16 mouse cellular contexts compared by ENCODE assay signal in the genomic region with DNA sequence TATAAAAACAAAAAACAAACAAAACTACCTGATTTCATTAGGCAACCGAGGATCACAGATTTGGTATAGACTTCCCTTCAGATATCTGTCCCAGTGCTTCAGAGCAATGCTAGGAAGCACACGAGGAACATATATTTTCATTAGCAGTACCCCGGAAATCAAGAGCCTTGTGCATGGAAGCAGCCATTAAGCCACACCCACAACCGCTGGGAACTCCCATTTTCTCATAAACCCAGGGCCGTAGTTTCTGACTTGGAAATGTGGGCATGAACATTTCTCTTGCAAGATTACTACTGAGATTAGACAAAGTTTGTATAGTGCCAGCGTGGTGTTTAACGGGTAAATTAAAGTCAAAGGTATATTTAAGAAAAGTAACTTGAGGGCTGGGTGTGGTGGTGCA. TPM values are rescaled to one million over a fixed set of nuclear protein-coding genes. Genes with fewer than 3 reads are reported as not detected.
DNase-seq lines count a peak whose midpoint lies in the region; ATAC-seq and TF ChIP-seq lines count a peak whose summit lies in the region.
"Had no signal": no experiment of that assay in that cellular context is flagged by ENCODE, and none has a peak within 500 bp of the region (broad histone marks: within the 10 kb centered on the region; RNA-seq: fewer than 3 reads in every experiment).

No protein-coding gene starts in this region.

- no peak overlapping the region for H3K9ac ChIP-seq in lung, embryonic 14.5 days
- H3K9ac ChIP-seq in liver, embryonic 13.5 days, result no peak overlapping the region

- ATAC-seq in erythroblast, adult 5-6 weeks (replicated peaks; ENCODE audit: low FRiP score, poor library complexity, severe bottlenecking), result no peak
- no peak for ATAC-seq in lung, embryonic 14.5 days (ENCODE audit: insufficient read depth)
- no peak for ATAC-seq in liver, embryonic 13.5 days (ENCODE audit: low read depth)
- no peak for ATAC-seq in megakaryocyte-erythroid progenitor cell, adult 5-6 weeks (replicated peaks; ENCODE audit: low FRiP score, low TSS enrichment, poor library complexity, severe bottlenecking)

- no peaks in the 10 kb centered on the region for H3K27me3 ChIP-seq in erythroblast, embryonic 14.5 days (ENCODE audit: control insufficient read depth)
- H3K27me3 ChIP-seq in lung, embryonic 14.5 days (ENCODE audit: insufficient read depth, low read length), result no peaks in the 10 kb centered on the region
- H3K27me3 ChIP-seq in liver, embryonic 13.5 days, result no peaks in the 10 kb centered on the region

- peaks cover 48% of the 10 kb centered on the region for H3K4me1 ChIP-seq in erythroblast, embryonic 14.5 days (ENCODE audit: control insufficient read depth)
- peaks cover 6% of the 10 kb centered on the region; the same call in 1 of the 2 replicates for H3K4me1 ChIP-seq in lung, embryonic 14.5 days (ENCODE audit: insufficient read depth)
- H3K4me1 ChIP-seq in liver, embryonic 13.5 days (replicated peaks), result peaks cover 46% of the 10 kb centered on the region

- peak overlapping the region; percentile 92 for H3K4me2 ChIP-seq in lung, embryonic 14.5 days
- peak overlapping the region; percentile 99 for H3K4me2 ChIP-seq in liver, embryonic 13.5 days

- no peak overlapping the region for H3K27ac ChIP-seq in lung, embryonic 14.5 days (ENCODE audit: low read depth)
- H3K27ac ChIP-seq in liver, embryonic 13.5 days, result no peak overlapping the region

- no peak for DNase-seq in lung, embryonic 14.5 days
- DNase-seq in lung, postnatal 14 days, result no peak
- DNase-seq in ZHBTc4 (ENCODE audit: low read depth, low spot score), result peak; percentile 60
- no peak for DNase-seq in liver, embryonic 13.5 days
- no peak for DNase-seq in urinary bladder, adult 2 months (ENCODE audit: low spot score)
- DNase-seq: adrenal gland, adult 2 months; cerebellum, postnatal 25 days; heart, adult 18-20 months; heart, postnatal 14 days; kidney, adult 11 months; kidney, postnatal 36 days had no signal

- H3K4me3 ChIP-seq in erythroblast, embryonic 14.5 days (replicated peaks), result peak overlapping the region; percentile 26
- peak overlapping the region; percentile 93; the same call in 1 of the 2 replicates for H3K4me3 ChIP-seq in lung, embryonic 14.5 days (ENCODE audit: low read depth, low read length)
- peak overlapping the region; percentile 96 for H3K4me3 ChIP-seq in liver, embryonic 13.5 days (replicated peaks)

- H3K9me3 ChIP-seq in erythroblast, embryonic 14.5 days (ENCODE audit: control insufficient read depth, low read length), result no peaks in the 10 kb centered on the region; the same call in 1 of the 2 replicates
- H3K9me3 ChIP-seq in lung, embryonic 14.5 days (ENCODE audit: low read depth, low read length), result no peaks in the 10 kb centered on the region
- no peaks in the 10 kb centered on the region for H3K9me3 ChIP-seq in liver, embryonic 13.5 days (replicated peaks)

- whole genome bisulfite sequencing in lung, embryonic 14.5 days, result 90% methylated on average over 7 of the region's 7 CpGs
- WGBS in liver, embryonic 13.5 days (ENCODE audit: insufficient replicate concordance), result 69% methylated on average over 7 of the region's 7 CpGs

- TF ChIP-seq CTCF in lung, embryonic 14.5 days (IDR thresholded peaks at IDR 0.05; ENCODE audit: low read depth), result no peak

- H3K36me3 ChIP-seq in erythroblast, embryonic 14.5 days (ENCODE audit: control insufficient read depth), result peaks cover 28% of the 10 kb centered on the region
- peaks cover 25% of the 10 kb centered on the region for H3K36me3 ChIP-seq in lung, embryonic 14.5 days (ENCODE audit: insufficient read depth)
- H3K36me3 ChIP-seq in liver, embryonic 13.5 days, result peaks cover 32% of the 10 kb centered on the region

RNA-seq across cellular contexts. Expression of a gene that starts 1.6 kb away (rescaled TPM):
- polyA plus RNA-seq in erythroblast, embryonic 14.5 days (2012), result 5.8 and 6.3 TPM in 2 replicates
- 27.0 and 31.7 TPM in 2 replicates for total RNA-seq in erythroblast, adult 5-6 weeks (2015; ENCODE audit: low replicate concordance)
- 30.4 and 40.3 TPM in 2 replicates for total RNA-seq in erythroblast, adult 5-6 weeks (2017; ENCODE audit: low replicate concordance)
- polyA plus RNA-seq in lung, embryonic 14.5 days (2014; fragmentation: Nextera tagmentation; extraction: Ambion mirVana), result 227 and 229 TPM in 2 replicates
- polyA plus RNA-seq in liver, embryonic 13.5 days (2015; fragmentation: Nextera tagmentation; extraction: Ambion mirVana), result 126 and 140 TPM in 2 replicates
- total RNA-seq in megakaryocyte-erythroid progenitor cell, adult 5-6 weeks (2014; fragmentation: Nextera tagmentation), result 164 and 171 TPM in 2 replicates
- total RNA-seq in megakaryocyte-erythroid progenitor cell, adult 5-6 weeks (2017), result 220 and 274 TPM in 2 replicates
- polyA plus RNA-seq in urinary bladder, adult 2 months (2012; rRNA removed), result 65.4 and 82.7 TPM in 2 replicates

RNA-seq across cellular contexts. Expression of a gene that starts 1.6 kb away (rescaled TPM):
- 0.40 and 0.49 TPM in 2 replicates for polyA plus RNA-seq in erythroblast, embryonic 14.5 days (2012)
- 1.9 TPM in 2 replicates for total RNA-seq in erythroblast, adult 5-6 weeks (2015; ENCODE audit: low replicate concordance)
- 2.5 and 3.6 TPM in 2 replicates for total RNA-seq in erythroblast, adult 5-6 weeks (2017; ENCODE audit: low replicate concordance)
- polyA plus RNA-seq in lung, embryonic 14.5 days (2014; fragmentation: Nextera tagmentation; extraction: Ambion mirVana), result 22.8 and 25.0 TPM in 2 replicates
- 7.2 and 7.8 TPM in 2 replicates for polyA plus RNA-seq in liver, embryonic 13.5 days (2015; fragmentation: Nextera tagmentation; extraction: Ambion mirVana)
- total RNA-seq in megakaryocyte-erythroid progenitor cell, adult 5-6 weeks (2014; fragmentation: Nextera tagmentation), result 11.3 and 12.0 TPM in 2 replicates
- total RNA-seq in megakaryocyte-erythroid progenitor cell, adult 5-6 weeks (2017), result 14.5 and 16.8 TPM in 2 replicates
- polyA plus RNA-seq in urinary bladder, adult 2 months (2012; rRNA removed), result 13.9 and 15.9 TPM in 2 replicates

RNA-seq across cellular contexts. Expression of a gene that starts 5.3 kb away (rescaled TPM):
- 0.12 TPM in 1 of 2 replicates, not detected in the other for polyA plus RNA-seq in erythroblast, embryonic 14.5 days (2012)
- total RNA-seq in erythroblast, adult 5-6 weeks (2015; ENCODE audit: low replicate concordance), result not detected in 2 replicates
- total RNA-seq in erythroblast, adult 5-6 weeks (2017; ENCODE audit: low replicate concordance), result not detected in 2 replicates
- polyA plus RNA-seq in lung, embryonic 14.5 days (2014; fragmentation: Nextera tagmentation; extraction: Ambion mirVana), result 0.42 TPM in 1 of 2 replicates, not detected in the other
- polyA plus RNA-seq in liver, embryonic 13.5 days (2015; fragmentation: Nextera tagmentation; extraction: Ambion mirVana), result 0.22 and 0.31 TPM in 2 replicates
- total RNA-seq in megakaryocyte-erythroid progenitor cell, adult 5-6 weeks (2014; fragmentation: Nextera tagmentation), result not detected in 2 replicates
- not detected in 2 replicates for total RNA-seq in megakaryocyte-erythroid progenitor cell, adult 5-6 weeks (2017)
- 0.19 TPM in 1 of 2 replicates, not detected in the other for polyA plus RNA-seq in urinary bladder, adult 2 months (2012; rRNA removed)
- total RNA-seq: adrenal gland, adult 2 months; heart, adult 18-20 months; liver, adult 2 months had no signal
- polyA plus RNA-seq: adrenal gland, adult 2 months; liver, adult 2 months; spleen, adult 2 months had no signal

RNA-seq across cellular contexts. Expression of a gene that starts 17.5 kb away (rescaled TPM):
- polyA plus RNA-seq in erythroblast, embryonic 14.5 days (2012), result 0.06 TPM in 1 of 2 replicates, not detected in the other
- 0.77 and 1.9 TPM in 2 replicates for total RNA-seq in erythroblast, adult 5-6 weeks (2015; ENCODE audit: low replicate concordance)
- total RNA-seq in erythroblast, adult 5-6 weeks (2017; ENCODE audit: low replicate concordance), result 0.70 and 1.4 TPM in 2 replicates
- 8.7 and 9.8 TPM in 2 replicates for polyA plus RNA-seq in lung, embryonic 14.5 days (2014; fragmentation: Nextera tagmentation; extraction: Ambion mirVana)
- polyA plus RNA-seq in liver, embryonic 13.5 days (2015; fragmentation: Nextera tagmentation; extraction: Ambion mirVana), result 4.3 and 5.7 TPM in 2 replicates
- total RNA-seq in megakaryocyte-erythroid progenitor cell, adult 5-6 weeks (2014; fragmentation: Nextera tagmentation), result 14.0 and 23.7 TPM in 2 replicates
- 6.7 and 7.2 TPM in 2 replicates for total RNA-seq in megakaryocyte-erythroid progenitor cell, adult 5-6 weeks (2017)
- 5.6 and 5.9 TPM in 2 replicates for polyA plus RNA-seq in urinary bladder, adult 2 months (2012; rRNA removed)

Comparison
In these comparisons a context has a peak if more than half of its experiments do, and no peak if none do; other contexts are left out.
1. H3K4me3 ChIP-seq: peak in every context shown above with its lines; median percentile 96 in liver, embryonic 13.5 days; 93 in lung, embryonic 14.5 days; 26 in erythroblast, embryonic 14.5 days.